Mouse (Mus musculus): Measurements from ENCODE around the gene Coasy.

The Coasy gene

GRCm38 (mm10) chr11:101082208-101083082 lies at the start of gene Coasy:
Coasy (plus strand) TSS chr11:101082565.
- DNase-seq (ENCODE audit: low read depth, low spot score) = peak; percentile 92

GRCm38 (mm10) chr11:101033856-101034500 lies 48.4 kb upstream of the Coasy start:
- no peak for DNase-seq (ENCODE audit: low read depth, low spot score)

- DNase-seq (ENCODE audit: low read depth, low spot score) = no peak
Observed at GRCm38 (mm10) chr11:101034614-101035327, 47.6 kb upstream of the Coasy start.

GRCm38 (mm10) chr11:101035328-101035695 lies 47.1 kb upstream of the Coasy start:
- DNase-seq (ENCODE audit: low read depth, low spot score) = no peak

GRCm38 (mm10) chr11:101037795-101038194 lies 44.6 kb upstream of the Coasy start:
- no peak for DNase-seq (ENCODE audit: low read depth, low spot score)

GRCm38 (mm10) chr11:101045826-101046225 lies 36.5 kb upstream of the Coasy start:
- DNase-seq (ENCODE audit: low read depth, low spot score) = no peak

GRCm38 (mm10) chr11:101046440-101046839 lies 35.9 kb upstream of the Coasy start:
- DNase-seq (ENCODE audit: low read depth, low spot score) = no peak

GRCm38 (mm10) chr11:101047502-101047901 lies 34.9 kb upstream of the Coasy start:
- DNase-seq (ENCODE audit: low read depth, low spot score) = no peak

GRCm38 (mm10) chr11:101050359-101050758 lies 32.0 kb upstream of the Coasy start:
- no peak for DNase-seq (ENCODE audit: low read depth, low spot score)

GRCm38 (mm10) chr11:101051051-101051493 lies 31.3 kb upstream of the Coasy start:
- no peak for DNase-seq (ENCODE audit: low read depth, low spot score)

GRCm38 (mm10) chr11:101051617-101052016 lies 30.7 kb upstream of the Coasy start:
- no peak for DNase-seq (ENCODE audit: low read depth, low spot score)

- no peak for DNase-seq (ENCODE audit: low read depth, low spot score)
Observed at GRCm38 (mm10) chr11:101052751-101053473, 29.5 kb upstream of the Coasy start.

- no peak for DNase-seq (ENCODE audit: low read depth, low spot score)
Observed at GRCm38 (mm10) chr11:101053974-101054373, 28.4 kb upstream of the Coasy start.

GRCm38 (mm10) chr11:101055418-101055817 lies 26.9 kb upstream of the Coasy start:
- DNase-seq (ENCODE audit: low read depth, low spot score) = no peak

- no peak for DNase-seq (ENCODE audit: low read depth, low spot score)
Observed at GRCm38 (mm10) chr11:101056885-101057284, 25.5 kb upstream of the Coasy start.

GRCm38 (mm10) chr11:101057860-101058259 lies 24.5 kb upstream of the Coasy start:
- peak; percentile 81 for DNase-seq (ENCODE audit: low read depth, low spot score)

GRCm38 (mm10) chr11:101058726-101059125 lies 23.6 kb upstream of the Coasy start:
- DNase-seq (ENCODE audit: low read depth, low spot score) = no peak

- no peak for DNase-seq (ENCODE audit: low read depth, low spot score)
Observed at GRCm38 (mm10) chr11:101059473-101059872, 22.9 kb upstream of the Coasy start.

GRCm38 (mm10) chr11:101060126-101060525 lies 22.2 kb upstream of the Coasy start:
- no peak for DNase-seq (ENCODE audit: low read depth, low spot score)

- DNase-seq (ENCODE audit: low read depth, low spot score) = no peak
Observed at GRCm38 (mm10) chr11:101061049-101061448, 21.3 kb upstream of the Coasy start.

GRCm38 (mm10) chr11:101062165-101062884 lies 20.0 kb upstream of the Coasy start:
- no peak for DNase-seq (ENCODE audit: low read depth, low spot score)
